Mouse (Mus musculus) hindbrain, postnatal 0 days (tissue): Measurements from ENCODE around the gene Nhlh2. TPM values are rescaled to one million over a fixed set of nuclear protein-coding genes. Genes with fewer than 3 reads are reported as not detected.

ENCODE experiments used
- ATAC-seq: fragments of 200-750 bp; cut with Nextera tagmentation; 2 replicates; pipeline ENCODE4 v1.8.0; 2017; ENCODE audit warnings: mild to moderate bottlenecking, moderate TSS enrichment, moderate library complexity
- DNase-seq: peaks from one replicate; pipeline ENCODE4 v3.0.0-alpha.2; 2015; ENCODE audit warnings: low spot score
- H3K27ac ChIP-seq: fragments of 300-500 bp; sonication (generic); 2 replicates; pipeline ENCODE4 v1.5.1; 2014; ENCODE audit warnings: mild to moderate bottlenecking
- H3K27me3 ChIP-seq: fragments of 300-500 bp; sonication (generic); 2 replicates; pipeline ENCODE4 v1.6.1; 2014; ENCODE audit warnings: low read length, mixed read lengths; ENCODE audit not compliant: insufficient read depth
- H3K36me3 ChIP-seq: fragments of 300-500 bp; sonication (generic); 2 replicates; pipeline ENCODE4 v1.6.1; 2014; ENCODE audit warnings: low read length, mixed read lengths; ENCODE audit not compliant: insufficient read depth
- H3K4me1 ChIP-seq: fragments of 300-500 bp; sonication (generic); 2 replicates; pipeline ENCODE4 v1.6.1; 2014; ENCODE audit warnings: antibody characterized with exemption, low read length, mixed read lengths; ENCODE audit not compliant: insufficient read depth
- H3K4me2 ChIP-seq: fragments of 300-500 bp; sonication (generic); 2 replicates; pipeline ENCODE4 v1.6.1; 2014; ENCODE audit warnings: low read depth, mild to moderate bottlenecking, low read length, moderate library complexity, mixed read lengths
- H3K4me3 ChIP-seq: fragments of 300-500 bp; sonication (generic); 2 replicates; pipeline ENCODE4 v1.5.1; 2014; ENCODE audit warnings: low read length
- H3K9ac ChIP-seq: fragments of 300-500 bp; sonication (generic); replicated peaks from 2 replicates; pipeline ENCODE4 v1.6.1; 2014; ENCODE audit warnings: mild to moderate bottlenecking, low read length, moderate library complexity, mixed read lengths
- H3K9me3 ChIP-seq: fragments of 300-500 bp; sonication (generic); 2 replicates; pipeline ENCODE4 v1.6.1; 2016; ENCODE audit warnings: low read length, mixed read lengths
- CTCF ChIP-seq: IDR thresholded peaks from 2 replicates; pipeline ENCODE4 v1.5.1; 2016; ENCODE audit warnings: antibody characterized with exemption, control low read depth, low read depth
- WGBS: fragments of 180-500 bp; shearing (Covaris S2); extraction: QIAGEN DNeasy Blood & Tissue Kit; methylation state at CpG from one replicate; pipeline ENCODE4 v1.1.7; 2014; 5-methylcytosine and 5-hydroxymethylcytosine counted together
- polyA plus RNA-seq: library from polyadenylated mRNA; unstranded; fragments of >200 nt; fragmentation: Nextera tagmentation; extraction: Ambion mirVana; gene quantifications from 2 replicates; pipeline ENCODE4 v1.2.1, GENCODE M21; 2015
- total RNA-seq: library from RNA; depleted of rRNA; stranded (reverse); fragments of >200 nt; gene quantifications from 2 replicates; pipeline ENCODE4 v1.2.3, GENCODE M21; 2014; rRNA removed

The Nhlh2 gene
- 30.3 and 31.9 TPM in 2 replicates for total RNA-seq
- polyA plus RNA-seq, result 25.1 and 28.2 TPM in 2 replicates

- 11% methylated on average over 2 of the region's 2 CpGs for WGBS
Measured at GRCm38 (mm10) chr3:102009926-102010381, at the start of gene Nhlh2. Gene Nhlh2 (plus strand): TSS chr3:102010076.

GRCm38 (mm10) chr3:101961146-101961835, 48.6 kb upstream of the Nhlh2 start:
- WGBS, result 59% methylated on average over 15 of the region's 15 CpGs
- no peaks in the 10 kb centered on the region for H3K27me3 ChIP-seq
- TF ChIP-seq CTCF, result no peak
- no peak overlapping the region for H3K9ac ChIP-seq
- no peak for ATAC-seq
- no peaks in the 10 kb centered on the region for H3K36me3 ChIP-seq
- H3K27ac ChIP-seq, result no peak overlapping the region
- H3K4me3 ChIP-seq, result no peak overlapping the region
- no peak overlapping the region for H3K4me2 ChIP-seq
- H3K9me3 ChIP-seq, result no peaks in the 10 kb centered on the region
- peak; percentile 11 for DNase-seq
- H3K4me1 ChIP-seq, result no peaks in the 10 kb centered on the region

More at GRCm38 (mm10) chr3:102009926-102010381, at the start of gene Nhlh2:
- H3K4me3 ChIP-seq, result peak within 1 kb of the TSS; percentile 58
- peak within 1 kb of the TSS; percentile 81 for H3K9ac ChIP-seq
- H3K9me3 ChIP-seq, result no peaks in the 10 kb centered on the region
- peak; percentile 56 for ATAC-seq
- H3K4me2 ChIP-seq, result peak within 1 kb of the TSS; percentile 68
- peak; percentile 70 for DNase-seq
- no peaks in the 10 kb centered on the region; the same call in 1 of the 2 replicates for H3K4me1 ChIP-seq
- no peak for TF ChIP-seq CTCF
- no peaks in the 10 kb centered on the region for H3K36me3 ChIP-seq
- no peaks in the 10 kb centered on the region for H3K27me3 ChIP-seq
- H3K27ac ChIP-seq, result peak within 1 kb of the TSS; percentile 96

- Histone ChIP-seq H3K9ac (no peak overlapping the region), H3K36me3 (no peaks in the 10 kb centered on the region), H3K27me3 (no peaks in the 10 kb centered on the region), H3K4me3 (no peak overlapping the region), H3K4me1 (peaks cover 6% of the 10 kb centered on the region; the same call in 1 of the 2 replicates), H3K9me3 (no peaks in the 10 kb centered on the region), H3K4me2 (no peak overlapping the region), H3K27ac (no peak overlapping the region)
- ATAC-seq, result no peak
- TF ChIP-seq CTCF, result no peak
- 46% methylated on average over 9 of the region's 9 CpGs for WGBS
- DNase-seq, result no peak
Measured at GRCm38 (mm10) chr3:101963501-101963900, 46.4 kb upstream of the Nhlh2 start.

- Histone ChIP-seq H3K27me3 (no peaks in the 10 kb centered on the region), H3K4me3 (no peak overlapping the region), H3K9me3 (no peaks in the 10 kb centered on the region), H3K9ac (no peak overlapping the region), H3K4me1 (peaks cover 6% of the 10 kb centered on the region; the same call in 1 of the 2 replicates), H3K4me2 (peak overlapping the region; percentile 7; the same call in 1 of the 2 replicates), H3K27ac (no peak overlapping the region), H3K36me3 (no peaks in the 10 kb centered on the region)
- WGBS, result 14% methylated on average over 7 of the region's 7 CpGs
- no peak for ATAC-seq
- no peak for TF ChIP-seq CTCF
- DNase-seq, result peak; percentile 58
Measured at GRCm38 (mm10) chr3:101964352-101964751, 45.5 kb upstream of the Nhlh2 start.

GRCm38 (mm10) chr3:101966825-101967558, 42.9 kb upstream of the Nhlh2 start:
- Histone ChIP-seq H3K4me2 (no peak overlapping the region), H3K27me3 (no peaks in the 10 kb centered on the region), H3K4me3 (no peak overlapping the region), H3K36me3 (no peaks in the 10 kb centered on the region), H3K4me1 (peaks cover 6% of the 10 kb centered on the region; the same call in 1 of the 2 replicates), H3K9me3 (no peaks in the 10 kb centered on the region), H3K27ac (peak overlapping the region; percentile 69), H3K9ac (no peak overlapping the region)
- peak; percentile 68 for ATAC-seq
- DNase-seq, result peak; percentile 66
- 13% methylated on average over 3 of the region's 3 CpGs for WGBS
- TF ChIP-seq CTCF, result no peak

- H3K36me3 ChIP-seq, result no peaks in the 10 kb centered on the region
- no peak overlapping the region for H3K9ac ChIP-seq
- H3K4me3 ChIP-seq, result no peak overlapping the region
- WGBS, result 56% methylated on average over 10 of the region's 10 CpGs
- no peak for TF ChIP-seq CTCF
- H3K9me3 ChIP-seq, result no peaks in the 10 kb centered on the region
- no peaks in the 10 kb centered on the region for H3K27me3 ChIP-seq
- DNase-seq (peak; percentile 12), ATAC-seq (0 out of 2 replicates have a peak, but pooled peaks have one; percentile 49)
- no peak overlapping the region for H3K4me2 ChIP-seq
- no peak overlapping the region for H3K27ac ChIP-seq
- H3K4me1 ChIP-seq, result no peaks in the 10 kb centered on the region; the same call in 1 of the 2 replicates
Measured at GRCm38 (mm10) chr3:101975337-101975736, 34.5 kb upstream of the Nhlh2 start.
